Mouse (Mus musculus) adrenal gland, adult 18-20 months (tissue): ENCODE data around the gene Slc24a3. TPM values are rescaled to one million over a fixed set of nuclear protein-coding genes. Genes with fewer than 3 reads are reported as not detected.

Experiments
- DNase-seq, 2 experiments: peaks; one replicate each; pipeline ENCODE4 v3.0.0; 2021 to 2022; ENCODE audit warnings: low spot score in 2 of 2
- total RNA-seq, 2 experiments: library from RNA; stranded (reverse); gene quantifications; 1 replicate in 1 of 2; 2 replicates in 1 of 2; pipeline ENCODE4 v1.2.3; 2021

Gene Slc24a3
- total RNA-seq, 2 experiments from 2014 or later: 29.4 to 52.4 TPM

DNA sequence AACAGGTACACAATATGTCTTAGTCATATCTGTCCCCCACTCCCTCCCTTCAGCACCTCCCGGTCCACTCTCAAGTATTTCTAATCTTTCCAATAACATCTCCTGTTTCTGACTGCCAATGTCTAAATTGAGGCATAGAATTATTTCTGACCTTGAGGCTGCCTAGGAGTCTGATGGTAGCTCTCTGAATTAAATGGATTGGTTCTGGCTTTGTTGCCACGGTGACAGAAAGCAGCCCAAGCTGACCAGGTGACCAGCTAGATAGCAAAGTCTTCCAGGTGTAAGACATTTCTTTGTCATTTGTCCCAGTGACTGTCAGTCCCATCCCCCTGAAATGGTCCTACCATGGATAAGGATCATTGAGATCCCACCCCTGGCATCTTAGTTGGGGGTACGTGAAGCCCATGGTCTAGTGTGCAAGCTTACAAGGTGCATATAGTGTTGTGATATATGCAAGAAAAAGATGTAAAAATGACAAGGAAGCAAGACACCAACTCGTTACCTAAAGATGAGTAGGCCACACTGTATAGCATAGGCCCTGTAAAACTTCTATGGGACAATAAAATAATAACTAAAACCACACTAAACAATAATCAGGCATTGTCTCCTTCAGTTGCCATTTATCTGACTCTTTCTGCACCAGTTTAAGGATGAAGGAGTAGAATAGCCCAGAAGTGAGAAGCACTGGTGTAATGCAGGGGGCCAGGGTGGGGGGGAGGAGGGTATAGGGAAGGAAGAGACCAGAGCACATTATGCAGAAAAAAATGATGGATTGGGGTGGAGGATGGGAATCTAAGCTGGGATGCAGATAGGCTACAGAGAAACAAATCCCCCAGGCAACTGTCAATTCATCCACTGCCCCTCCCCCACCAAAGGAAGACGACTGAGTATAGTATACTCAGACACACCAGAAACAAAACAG lies 253.7 kb downstream of the Slc24a3 start:
- no peak for DNase-seq

DNA sequence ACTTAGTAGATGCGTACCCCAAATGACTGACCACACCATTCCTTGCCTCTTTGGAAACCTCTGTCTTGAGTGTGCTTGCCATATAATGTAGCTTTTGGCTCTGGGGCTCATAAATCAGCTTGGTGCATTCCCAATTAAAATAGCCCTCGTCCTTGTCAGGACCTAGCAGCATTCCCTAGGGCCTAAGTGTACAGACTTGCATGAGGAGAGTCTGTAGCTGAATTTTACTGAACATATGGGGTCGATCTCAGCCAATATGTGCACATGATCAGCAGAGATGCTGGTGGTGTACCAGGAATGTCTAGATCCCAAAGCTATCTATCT lies 254.3 kb downstream of the Slc24a3 start:
- DNase-seq: no peak

DNA sequence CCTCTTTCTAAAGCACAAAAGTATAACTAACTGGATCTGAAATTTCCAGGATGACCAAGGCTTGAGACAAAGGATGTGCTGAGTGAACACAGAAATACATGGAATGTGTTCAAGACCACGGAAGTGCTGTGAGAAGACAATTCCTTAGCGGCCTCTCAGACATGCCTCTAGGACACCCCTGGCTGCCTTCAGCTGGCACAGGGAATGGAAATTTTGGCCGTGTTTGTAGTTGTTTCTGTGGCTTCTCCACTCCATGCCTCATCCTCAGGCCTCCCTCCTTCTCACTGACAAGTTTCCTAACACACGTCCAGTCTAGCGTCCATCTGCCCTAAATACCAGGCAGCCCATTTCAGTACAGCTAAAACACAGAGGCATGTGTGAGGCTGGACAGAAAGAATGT lies 262.4 kb downstream of the Slc24a3 start:
- no peak for DNase-seq

DNA sequence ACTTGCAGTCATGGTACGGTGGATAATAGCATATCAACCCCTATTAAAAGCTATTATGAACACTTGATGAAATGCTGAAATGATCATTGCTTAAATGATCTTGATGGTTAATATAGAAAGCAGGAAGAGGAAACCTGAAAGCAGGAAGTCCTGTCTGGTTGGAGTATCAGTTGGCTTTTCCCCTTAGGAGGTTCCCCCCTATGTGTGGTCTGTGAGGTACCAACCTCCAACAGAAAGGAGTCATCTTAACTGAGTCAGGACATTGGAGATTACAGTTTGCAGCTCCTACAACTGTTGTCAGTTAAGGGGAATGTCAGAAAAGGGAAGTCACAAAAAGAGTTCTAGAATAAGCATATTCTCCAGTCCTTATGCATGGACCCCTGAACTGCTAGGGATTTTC lies 266.5 kb downstream of the Slc24a3 start:
- no peak for DNase-seq

DNA sequence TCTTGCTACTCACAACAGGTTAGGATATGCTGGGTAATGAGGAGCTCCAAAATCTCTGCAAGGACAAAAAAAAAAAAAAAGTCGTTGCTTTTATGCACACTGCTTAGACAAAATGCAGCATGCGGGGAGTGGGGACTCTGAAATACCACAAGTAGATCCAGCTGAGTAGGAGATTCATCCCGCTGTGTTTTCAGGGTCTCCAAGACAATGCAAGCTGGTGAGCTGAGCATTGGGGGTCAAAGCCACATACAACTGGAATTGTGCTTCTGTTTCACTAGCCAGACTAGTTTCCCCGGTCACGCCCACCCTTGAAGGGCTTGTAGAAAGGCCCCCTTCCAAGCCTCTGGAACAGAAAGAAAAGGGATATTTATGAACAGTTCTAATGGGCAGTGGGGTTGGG lies 270.8 kb downstream of the Slc24a3 start:
- DNase-seq: no peak

DNA sequence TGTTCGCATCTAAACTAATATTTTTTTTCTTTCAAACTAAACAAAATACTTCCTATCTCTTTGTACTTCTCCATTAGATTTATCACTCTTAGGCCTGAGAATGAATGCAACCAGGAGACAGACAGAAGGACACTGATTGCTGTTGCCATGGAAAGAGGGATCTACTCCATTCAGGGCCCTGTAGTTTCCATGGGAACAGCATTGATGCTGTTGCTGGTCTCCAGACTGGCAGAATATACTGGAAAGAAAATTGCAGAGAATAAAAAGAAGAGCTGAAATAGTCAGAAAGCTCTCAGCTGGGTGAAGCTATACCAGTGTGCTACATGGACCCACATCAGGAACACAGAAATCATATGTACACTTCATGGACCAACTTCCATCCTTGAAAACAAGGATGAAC lies 272.2 kb downstream of the Slc24a3 start:
- no peak for DNase-seq

DNA sequence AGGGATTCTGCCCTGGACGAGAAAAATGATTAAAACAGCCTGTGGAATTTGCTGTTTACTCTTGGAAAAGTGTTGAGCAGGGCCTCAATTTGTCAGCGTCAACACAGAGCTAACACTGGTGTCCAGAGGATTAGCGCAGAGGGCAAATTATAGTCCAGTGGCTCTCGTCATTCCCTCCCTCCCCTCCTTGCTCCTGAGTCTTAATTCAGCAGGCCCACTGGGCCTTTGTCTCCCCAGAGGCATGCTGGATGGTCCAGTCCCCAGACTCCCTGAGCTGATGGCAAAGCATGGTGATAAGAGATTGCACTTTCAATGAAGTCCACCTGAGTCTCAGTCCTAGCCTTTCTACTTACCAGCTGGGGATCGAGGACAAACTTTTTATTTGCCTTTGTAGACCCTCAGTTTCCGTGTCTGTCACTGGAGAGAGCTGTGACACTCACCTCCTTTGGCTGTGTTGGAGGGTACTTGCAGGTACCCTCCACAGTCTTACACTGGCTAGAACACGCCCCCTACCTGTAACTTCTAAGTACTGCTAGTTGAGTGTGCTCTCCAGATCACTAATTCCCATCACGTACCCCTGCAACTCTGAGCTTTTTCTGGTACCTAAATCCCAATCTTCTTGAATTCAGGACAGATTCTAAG lies 289.7 kb downstream of the Slc24a3 start:
- DNase-seq: no peak

DNA sequence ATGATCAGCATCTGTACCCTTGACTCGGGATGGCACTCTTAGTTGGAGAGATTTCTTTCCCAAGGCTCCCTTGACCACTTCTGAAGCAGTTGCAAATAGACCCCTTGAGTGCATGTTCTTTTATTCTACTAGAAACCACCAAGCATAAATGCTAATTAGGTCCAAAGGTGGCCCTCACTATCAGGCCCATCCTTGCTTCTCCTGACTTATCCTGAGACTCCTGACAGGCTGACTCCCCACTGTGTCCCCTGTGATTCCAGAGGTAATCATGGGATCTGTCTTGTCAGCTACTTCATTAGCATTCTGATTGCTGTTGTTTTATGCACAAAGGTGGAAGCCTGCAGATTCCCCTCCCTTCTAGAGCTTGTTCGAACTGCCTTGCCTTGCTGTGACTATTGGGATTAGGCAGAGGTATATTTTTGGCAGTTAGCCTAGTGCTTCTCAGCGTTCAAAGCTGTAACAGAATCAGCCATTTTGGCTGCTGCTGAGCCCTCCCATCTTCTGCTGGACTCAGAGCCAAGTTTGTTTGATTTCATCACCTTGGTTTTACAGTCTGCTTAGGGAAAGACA lies 293.4 kb downstream of the Slc24a3 start:
- no peak for DNase-seq

DNA sequence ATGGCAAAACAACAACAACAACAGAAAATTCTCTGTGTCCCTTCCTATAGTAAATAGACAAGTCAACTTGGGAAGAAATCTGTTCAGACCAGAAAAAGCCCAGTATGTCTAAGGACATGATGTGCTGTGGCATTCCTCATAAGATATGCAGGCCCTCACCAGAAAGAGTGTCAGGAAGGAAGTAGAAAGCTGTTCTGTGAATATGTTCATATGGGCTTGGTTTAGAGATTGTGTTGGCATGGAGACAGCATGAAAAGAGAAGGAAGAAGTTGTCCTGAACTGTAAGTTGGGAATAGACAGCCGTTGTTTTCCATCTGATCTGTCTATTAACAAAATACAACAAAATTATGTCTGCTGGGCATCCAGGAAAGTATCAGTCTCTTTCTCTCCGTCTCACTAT lies 294.7 kb downstream of the Slc24a3 start:
- no peak for DNase-seq

DNA sequence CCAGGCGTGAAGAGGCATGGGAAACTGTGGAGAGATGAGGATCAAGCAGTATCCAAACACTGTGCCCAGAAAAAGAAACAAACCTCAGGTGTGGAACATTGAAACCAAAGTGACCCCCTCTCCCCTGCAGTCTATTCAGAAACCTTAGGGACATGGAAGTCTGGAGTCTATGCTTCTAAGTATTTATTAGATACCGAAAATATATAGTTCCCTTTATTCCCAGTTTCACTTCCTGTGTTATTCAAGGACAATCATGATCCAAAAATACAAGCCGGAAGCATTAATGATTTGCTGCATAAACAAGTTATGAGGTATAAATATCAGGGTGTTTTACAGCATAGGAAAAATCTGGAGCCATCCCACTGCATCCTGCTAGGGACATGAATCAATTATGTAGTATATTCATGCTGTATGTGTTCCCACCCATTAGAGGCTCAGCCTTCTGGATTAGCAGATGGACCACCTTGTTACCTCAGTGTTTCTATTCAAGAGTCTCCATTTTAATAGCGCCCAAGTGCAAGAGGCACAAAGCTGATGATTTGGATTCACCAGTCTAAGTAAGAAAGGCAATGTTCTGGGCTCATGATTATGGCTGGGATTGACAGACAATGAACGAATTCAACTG lies 301.3 kb downstream of the Slc24a3 start:
- no peak for DNase-seq

DNA sequence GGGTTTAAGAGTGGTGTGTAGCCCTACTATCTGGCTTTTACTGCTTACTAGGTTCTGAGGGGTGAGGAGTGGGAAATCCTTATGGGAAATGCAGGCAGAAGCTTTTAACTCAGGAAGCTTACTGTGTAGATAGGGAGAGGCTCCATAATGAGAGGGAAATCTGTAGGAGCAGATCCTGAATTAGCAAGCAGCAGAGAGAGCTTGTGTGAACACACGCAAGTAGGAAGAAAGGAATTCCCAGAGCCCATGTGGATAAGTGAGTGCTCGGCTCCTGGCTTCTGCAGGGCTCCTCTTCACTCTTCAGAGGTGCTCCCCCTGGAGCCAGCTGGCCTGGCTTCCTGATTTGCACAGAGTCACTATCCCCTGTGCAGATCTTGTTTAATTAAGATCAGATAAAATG lies 309.9 kb downstream of the Slc24a3 start:
- DNase-seq: no peak

DNA sequence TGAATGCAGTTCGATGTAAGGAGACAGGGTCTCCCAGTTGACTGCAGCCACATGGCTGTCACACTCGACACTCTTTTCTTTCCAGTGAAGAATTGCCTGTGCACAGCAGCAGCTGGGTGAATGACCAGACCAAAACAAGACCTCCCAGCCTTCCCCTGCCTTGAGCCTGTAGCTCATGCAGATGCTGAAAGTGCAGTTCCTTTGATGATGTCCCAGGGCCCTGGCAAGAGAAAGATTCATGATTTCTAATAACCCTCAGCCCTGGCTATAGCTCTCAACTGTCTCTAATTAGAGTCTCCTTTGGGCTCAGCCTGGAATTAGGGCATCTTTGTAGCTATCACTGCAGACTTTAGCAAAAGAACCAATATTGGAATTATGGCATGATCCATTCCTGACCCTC lies 312.1 kb downstream of the Slc24a3 start:
- no peak for DNase-seq

DNA sequence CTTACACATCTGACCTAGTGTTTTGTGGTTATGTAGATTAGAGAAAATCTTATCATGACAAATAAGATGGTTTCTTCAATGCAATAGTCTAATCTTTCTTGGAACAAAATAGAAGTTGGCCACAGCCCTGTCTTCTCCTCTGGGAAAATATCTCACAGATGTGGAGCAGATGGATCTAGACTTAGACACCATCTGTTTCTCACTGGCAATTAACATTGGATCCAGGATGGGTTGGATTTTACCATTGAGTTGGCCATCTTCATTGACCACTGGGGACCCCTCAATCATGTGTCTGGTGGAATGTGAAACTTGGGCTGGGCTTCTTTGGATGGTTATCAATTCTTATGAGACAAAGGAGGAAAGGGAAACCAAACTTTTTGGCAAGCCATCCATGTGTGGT lies 332.7 kb downstream of the Slc24a3 start:
- no peak for DNase-seq

DNA sequence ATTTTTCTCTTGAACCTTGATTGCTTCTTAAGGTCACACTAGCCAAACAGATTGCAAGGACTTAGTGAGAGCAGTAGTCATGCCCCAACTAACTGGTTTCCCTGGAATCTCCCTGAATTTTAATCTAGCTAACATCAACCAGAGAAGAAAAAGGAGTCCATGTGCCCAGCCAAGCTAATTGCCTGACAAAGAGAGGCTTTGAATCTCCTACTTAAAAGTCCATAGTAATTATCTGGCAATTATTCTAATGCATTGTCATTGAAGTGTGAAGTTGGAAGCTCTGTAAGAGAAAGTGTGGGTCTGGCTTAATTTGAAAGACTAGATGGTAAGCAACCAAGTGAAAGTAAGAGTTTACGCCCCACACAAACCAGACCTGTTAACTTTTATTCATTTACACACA lies 333.9 kb downstream of the Slc24a3 start:
- DNase-seq: no peak

DNA sequence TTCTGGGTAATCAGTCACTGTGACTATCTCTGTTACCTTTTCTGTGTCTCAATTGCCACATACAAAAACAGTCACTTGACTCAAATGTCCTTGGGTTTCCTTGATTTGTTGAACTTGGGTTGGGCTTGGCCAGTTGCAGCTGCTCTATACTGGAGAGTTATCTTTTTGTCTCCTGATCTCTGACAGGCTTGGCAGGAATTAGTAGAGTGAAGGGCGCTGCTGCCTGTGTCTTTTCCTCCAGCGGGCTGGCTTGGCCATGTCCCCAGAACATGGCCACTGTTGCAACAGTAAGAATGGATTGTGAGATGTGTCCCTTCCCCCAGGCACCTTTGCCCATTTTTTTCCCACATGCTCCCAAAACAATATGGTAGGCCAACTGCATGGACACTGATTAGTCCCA lies 340.1 kb downstream of the Slc24a3 start:
- DNase-seq: no peak

DNA sequence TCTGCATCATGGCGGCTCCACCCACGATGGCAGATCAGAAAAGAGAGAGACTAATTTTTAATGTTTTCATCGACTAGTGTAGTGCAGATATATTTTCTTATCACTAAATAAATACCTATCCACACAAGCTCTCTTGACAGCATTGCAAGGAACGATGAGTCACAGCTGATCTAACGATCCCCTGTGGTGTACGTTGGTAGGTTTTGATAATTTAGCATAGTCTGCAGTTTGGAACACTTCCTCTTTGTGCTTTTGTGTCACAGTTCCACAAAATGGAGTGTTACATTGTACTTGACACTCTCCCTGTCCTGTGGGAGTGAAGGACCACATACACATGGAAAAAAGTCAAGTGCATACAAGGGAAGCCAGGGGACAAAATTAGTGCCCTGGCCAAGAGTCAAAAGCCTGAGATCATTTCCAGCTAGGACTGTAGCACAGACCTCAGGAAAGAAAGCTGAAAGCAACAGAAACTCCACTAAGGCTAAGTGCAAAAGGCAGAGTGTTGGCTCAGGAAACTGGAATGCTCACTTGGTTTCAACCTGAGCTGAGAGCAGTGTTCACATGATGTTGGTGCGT lies 343.2 kb downstream of the Slc24a3 start:
- DNase-seq: no peak

DNA sequence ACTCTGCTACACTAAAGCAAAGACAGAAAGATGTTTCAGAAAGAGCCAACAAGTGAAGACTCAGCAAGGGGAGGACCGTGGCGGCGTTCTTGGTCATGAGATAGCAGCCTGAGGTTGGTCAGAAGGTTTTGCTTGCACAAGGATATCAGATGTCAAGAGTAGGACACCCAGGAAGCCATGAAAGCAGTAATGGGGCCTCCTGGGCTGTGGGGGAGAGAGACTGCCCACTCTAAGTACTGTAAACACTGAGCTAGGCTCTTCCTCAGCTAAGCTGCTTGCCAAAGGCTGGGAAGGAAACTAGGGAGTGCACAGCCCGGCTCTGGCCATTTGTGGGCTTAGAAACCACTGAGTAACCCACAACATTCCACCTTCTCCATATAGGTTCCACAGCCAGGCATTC lies 348.4 kb downstream of the Slc24a3 start:
- no peak for DNase-seq

DNA sequence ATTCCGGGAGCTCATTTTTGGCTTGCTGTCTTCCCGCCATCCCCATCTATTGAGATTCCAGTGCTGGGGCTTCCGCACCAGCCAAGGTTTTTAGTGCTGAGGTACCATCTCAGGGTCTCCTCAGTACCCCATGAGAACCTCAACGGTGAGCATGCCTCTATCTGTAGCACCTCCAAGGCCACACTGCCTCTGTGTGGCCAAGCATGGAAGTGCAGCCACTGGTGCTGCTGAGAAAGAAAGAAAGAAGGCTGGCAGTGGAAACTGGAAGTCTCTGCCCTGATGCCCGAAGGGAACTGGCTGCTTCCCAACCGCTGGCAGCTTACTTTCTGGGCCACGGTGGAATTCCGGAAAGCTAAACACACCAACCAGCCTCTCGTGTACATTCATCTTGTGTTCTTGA lies 349.8 kb downstream of the Slc24a3 start:
- DNase-seq: peak; percentile 58 to 67

DNA sequence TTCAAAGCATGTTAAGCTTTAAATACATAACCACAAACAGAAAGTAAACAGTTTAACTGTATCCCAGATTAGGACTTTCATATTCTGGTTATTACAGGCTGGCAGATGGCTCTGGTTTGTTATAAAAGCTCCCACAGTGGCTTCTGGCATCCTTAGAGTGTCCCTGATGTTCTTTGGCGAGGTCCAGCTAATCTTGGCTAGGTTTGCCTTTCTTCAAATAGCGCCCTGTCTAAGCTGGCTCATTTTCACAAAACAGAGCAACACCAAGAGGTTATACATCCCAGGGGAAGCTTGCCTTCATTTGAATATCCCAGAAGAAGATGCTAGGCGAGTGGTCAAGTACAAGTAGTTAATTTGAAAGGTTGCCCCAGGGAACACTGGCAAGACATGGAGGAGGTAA lies 354.5 kb downstream of the Slc24a3 start:
- no peak for DNase-seq

DNA sequence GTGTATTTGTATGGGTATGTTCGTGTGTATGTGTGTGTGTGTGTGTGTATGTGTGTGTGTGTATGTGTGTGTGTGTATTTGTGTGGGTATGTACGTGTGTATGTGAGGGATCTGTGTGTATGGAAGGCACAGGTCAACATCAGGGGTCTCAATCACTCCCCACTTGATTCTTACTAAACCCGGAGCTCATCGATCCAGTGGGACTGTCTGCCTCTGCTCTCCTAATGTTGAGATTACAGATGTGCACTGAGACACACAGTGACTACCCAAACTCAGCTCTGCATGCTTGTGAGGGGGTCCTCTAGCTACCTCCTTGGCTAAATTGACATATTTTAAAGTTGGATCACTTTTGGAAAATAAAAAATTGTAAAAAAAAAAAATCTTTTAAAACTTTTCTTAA lies 355.8 kb downstream of the Slc24a3 start:
- no peak for DNase-seq

DNA sequence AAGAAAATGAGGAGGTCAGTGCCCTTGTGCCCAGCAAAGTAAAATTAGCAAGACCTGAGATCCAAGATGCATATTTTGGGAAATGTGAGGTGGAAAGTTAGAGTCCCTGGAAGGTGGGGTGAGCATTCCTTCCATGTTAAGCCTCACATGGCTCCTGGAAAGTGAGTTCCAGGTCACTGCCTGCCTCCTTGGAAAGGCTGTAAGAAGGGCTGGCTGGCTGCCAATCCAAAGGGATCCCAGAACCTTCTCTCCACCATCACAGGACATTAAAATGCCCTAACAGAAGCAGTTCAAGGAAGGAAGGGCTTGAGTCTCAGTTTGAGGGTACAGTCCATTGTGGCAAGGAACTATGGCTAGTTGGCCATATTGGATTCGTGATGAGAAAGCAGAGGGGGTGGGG lies 359.6 kb downstream of the Slc24a3 start:
- no peak for DNase-seq

DNA sequence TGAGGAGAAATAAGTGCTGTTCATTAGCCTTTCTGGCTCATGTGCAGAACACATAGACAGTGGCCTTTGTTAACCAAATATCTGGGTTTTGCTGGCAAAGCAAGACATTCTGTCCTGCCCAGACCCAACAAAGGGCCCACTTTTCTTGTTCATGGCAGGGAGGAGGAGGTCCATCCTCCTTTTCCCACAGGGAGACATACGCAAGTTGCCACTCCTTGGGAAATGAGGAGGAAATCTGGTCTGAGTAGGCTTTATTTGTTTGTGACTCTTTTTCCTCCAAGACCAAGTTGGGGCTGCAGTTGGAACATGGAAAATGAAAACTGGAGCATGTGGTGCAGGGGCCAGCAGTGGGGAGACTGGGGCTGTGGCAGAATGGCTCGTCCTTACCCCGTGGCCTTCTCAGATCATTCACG lies 363.4 kb downstream of the Slc24a3 start:
- DNase-seq: no peak
